Mouse (Mus musculus): ENCODE measurements around the gene 4930539E08Rik. TPM values are rescaled to one million over a fixed set of nuclear protein-coding genes. Genes with fewer than 3 reads are reported as not detected.

4930539E08Rik gene
- polyA plus RNA-seq, 1 experiment, result not detected

GRCm38 (mm10) chr17:28870435-28870834 lies 44.7 kb downstream of the 4930539E08Rik start:
- no peak overlapping the region for H3K27ac ChIP-seq (ENCODE audit: control insufficient read depth, insufficient read depth, low read depth, low read length, poor library complexity)
- WGBS, result 68% methylated on average over 5 of the region's 5 CpGs
- H3K4me3 ChIP-seq (replicated peaks; ENCODE audit: control insufficient read depth, low read depth, low read length), result no peak overlapping the region
- peaks cover 2% of the 10 kb centered on the region; the same call in 1 of the 2 replicates for H3K4me1 ChIP-seq (ENCODE audit: control insufficient read depth, insufficient read depth, low read length)
- TF ChIP-seq POLR2A (IDR thresholded peaks at IDR 0.05; ENCODE audit: borderline replicate concordance, control insufficient read depth, low read depth, low read length) (no peak), CTCF (IDR thresholded peaks at IDR 0.05; ENCODE audit: control insufficient read depth, insufficient read depth, low read length) (no peak)

DNA sequence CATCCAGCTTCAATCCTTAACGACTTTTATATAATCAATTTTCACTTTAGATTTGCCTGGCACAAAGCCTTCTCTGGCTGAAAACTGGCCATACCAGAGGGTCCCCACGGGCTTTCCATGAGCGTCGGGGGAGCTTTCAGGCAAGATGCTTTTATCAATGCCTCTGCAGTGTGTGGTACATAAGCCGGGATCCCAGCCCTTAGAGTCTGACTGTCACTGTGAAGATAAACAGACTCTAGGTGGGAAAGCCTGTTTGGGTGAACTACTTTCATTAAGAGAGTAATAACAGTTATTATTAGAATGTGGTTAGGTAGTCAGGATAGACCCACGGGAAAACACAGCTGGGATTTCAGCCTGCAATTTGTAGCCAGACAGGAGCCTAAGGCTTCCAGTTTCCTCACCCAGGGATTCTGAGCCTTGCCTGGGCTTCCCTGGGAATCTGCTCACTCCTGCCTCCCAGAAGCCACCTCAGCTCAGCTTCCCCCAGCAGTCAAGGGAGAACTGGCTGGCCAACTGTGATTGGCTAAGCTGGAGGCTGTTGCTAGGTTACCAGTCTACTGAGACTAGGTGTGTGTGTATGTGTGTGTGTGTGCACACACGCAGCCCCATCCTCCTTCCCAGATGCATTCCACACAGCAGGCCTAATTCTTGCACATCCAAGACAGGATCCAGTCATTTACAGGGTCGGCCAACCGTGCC lies 45.6 kb downstream of the 4930539E08Rik start:
- H3K4me1 ChIP-seq (ENCODE audit: control insufficient read depth, insufficient read depth, low read length), result peaks cover 2% of the 10 kb centered on the region; the same call in 1 of the 2 replicates
- no peak overlapping the region for H3K4me3 ChIP-seq (replicated peaks; ENCODE audit: control insufficient read depth, low read depth, low read length)
- no peak overlapping the region for H3K27ac ChIP-seq (ENCODE audit: control insufficient read depth, insufficient read depth, low read depth, low read length, poor library complexity)
- no peak for TF ChIP-seq POLR2A (IDR thresholded peaks at IDR 0.05; ENCODE audit: borderline replicate concordance, control insufficient read depth, low read depth, low read length)
- TF ChIP-seq CTCF (IDR thresholded peaks at IDR 0.05; ENCODE audit: control insufficient read depth, insufficient read depth, low read length), result no peak
- 72% methylated on average over 9 of the region's 9 CpGs for WGBS

DNA sequence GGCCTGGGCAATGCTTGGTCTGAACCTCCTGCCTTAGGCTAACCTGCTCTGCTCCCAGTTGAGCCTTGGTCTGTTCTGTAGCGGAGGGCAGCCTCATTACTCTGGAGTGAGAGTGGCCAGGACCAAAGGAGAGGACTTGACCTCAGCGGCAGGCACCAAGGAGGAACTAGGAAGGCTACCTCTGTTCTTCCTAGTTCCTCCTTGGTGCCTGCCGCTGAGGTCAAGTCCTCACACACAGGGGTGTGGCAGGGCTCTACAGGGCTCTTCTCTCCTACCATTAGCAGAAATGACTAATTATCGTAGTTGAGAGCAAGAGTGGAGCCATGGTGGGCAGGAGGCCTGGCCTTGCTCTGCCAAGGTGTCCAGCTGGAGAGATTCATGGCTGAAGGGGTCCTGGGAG lies 47.7 kb downstream of the 4930539E08Rik start:
- peaks cover 2% of the 10 kb centered on the region; the same call in 1 of the 2 replicates for H3K4me1 ChIP-seq (ENCODE audit: control insufficient read depth, insufficient read depth, low read length)
- 35% methylated on average over 4 of the region's 4 CpGs for WGBS
- H3K4me3 ChIP-seq (replicated peaks; ENCODE audit: control insufficient read depth, low read depth, low read length), result no peak overlapping the region
- no peak overlapping the region; the same call in 1 of the 2 replicates for H3K27ac ChIP-seq (ENCODE audit: control insufficient read depth, insufficient read depth, low read depth, low read length, poor library complexity)
- TF ChIP-seq CTCF (IDR thresholded peaks at IDR 0.05; ENCODE audit: control insufficient read depth, insufficient read depth, low read length) (no peak), POLR2A (IDR thresholded peaks at IDR 0.05; ENCODE audit: borderline replicate concordance, control insufficient read depth, low read depth, low read length) (no peak)

GRCm38 (mm10) chr17:28866921-28867320 lies 48.2 kb downstream of the 4930539E08Rik start:
- H3K4me3 ChIP-seq (replicated peaks; ENCODE audit: control insufficient read depth, low read depth, low read length), result no peak overlapping the region
- H3K27ac ChIP-seq (ENCODE audit: control insufficient read depth, insufficient read depth, low read depth, low read length, poor library complexity), result no peak overlapping the region
- TF ChIP-seq POLR2A (IDR thresholded peaks at IDR 0.05; ENCODE audit: borderline replicate concordance, control insufficient read depth, low read depth, low read length) (no peak), CTCF (IDR thresholded peaks at IDR 0.05; ENCODE audit: control insufficient read depth, insufficient read depth, low read length) (no peak)
- H3K4me1 ChIP-seq (ENCODE audit: control insufficient read depth, insufficient read depth, low read length), result peaks cover 2% of the 10 kb centered on the region; the same call in 1 of the 2 replicates

GRCm38 (mm10) chr17:28864464-28864863 lies 50.7 kb downstream of the 4930539E08Rik start:
- H3K27ac ChIP-seq (ENCODE audit: control insufficient read depth, insufficient read depth, low read depth, low read length, poor library complexity), result no peak overlapping the region
- H3K4me3 ChIP-seq (replicated peaks; ENCODE audit: control insufficient read depth, low read depth, low read length), result no peak overlapping the region
- WGBS, result 72% methylated on average over 6 of the region's 6 CpGs
- H3K4me1 ChIP-seq (ENCODE audit: control insufficient read depth, insufficient read depth, low read length), result peaks cover 2% of the 10 kb centered on the region; the same call in 1 of the 2 replicates
- TF ChIP-seq CTCF (IDR thresholded peaks at IDR 0.05; ENCODE audit: control insufficient read depth, insufficient read depth, low read length), result no peak
- TF ChIP-seq POLR2A (IDR thresholded peaks at IDR 0.05; ENCODE audit: borderline replicate concordance, control insufficient read depth, low read depth, low read length), result no peak

DNA sequence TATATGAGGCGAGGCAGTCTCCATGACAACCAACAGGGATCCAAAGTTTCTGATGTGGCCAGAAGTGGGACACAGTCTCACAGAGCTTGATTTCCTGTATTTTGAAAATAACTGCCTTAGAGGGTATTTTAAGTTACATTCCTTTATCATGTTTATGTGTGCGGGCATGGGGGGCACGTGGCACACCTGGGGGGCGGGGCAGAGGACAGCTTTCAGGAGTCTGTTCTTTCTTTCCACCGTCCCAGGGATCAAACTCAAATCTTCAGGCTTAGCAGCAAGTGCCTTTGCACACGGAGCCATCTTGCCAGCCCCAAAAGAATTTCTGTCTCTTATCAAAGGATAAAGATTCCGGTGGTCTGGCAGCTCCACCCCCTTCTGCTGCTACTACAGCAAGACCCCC lies 51.2 kb downstream of the 4930539E08Rik start:
- Histone ChIP-seq H3K4me3 (replicated peaks; ENCODE audit: control insufficient read depth, low read depth, low read length) (no peak overlapping the region), H3K4me1 (ENCODE audit: control insufficient read depth, insufficient read depth, low read length) (peaks cover 2% of the 10 kb centered on the region; the same call in 1 of the 2 replicates), H3K27ac (ENCODE audit: control insufficient read depth, insufficient read depth, low read depth, low read length, poor library complexity) (no peak overlapping the region)
- TF ChIP-seq POLR2A (IDR thresholded peaks at IDR 0.05; ENCODE audit: borderline replicate concordance, control insufficient read depth, low read depth, low read length) (no peak), CTCF (IDR thresholded peaks at IDR 0.05; ENCODE audit: control insufficient read depth, insufficient read depth, low read length) (no peak)
- WGBS, result 66% methylated on average over 7 of the region's 7 CpGs

DNA sequence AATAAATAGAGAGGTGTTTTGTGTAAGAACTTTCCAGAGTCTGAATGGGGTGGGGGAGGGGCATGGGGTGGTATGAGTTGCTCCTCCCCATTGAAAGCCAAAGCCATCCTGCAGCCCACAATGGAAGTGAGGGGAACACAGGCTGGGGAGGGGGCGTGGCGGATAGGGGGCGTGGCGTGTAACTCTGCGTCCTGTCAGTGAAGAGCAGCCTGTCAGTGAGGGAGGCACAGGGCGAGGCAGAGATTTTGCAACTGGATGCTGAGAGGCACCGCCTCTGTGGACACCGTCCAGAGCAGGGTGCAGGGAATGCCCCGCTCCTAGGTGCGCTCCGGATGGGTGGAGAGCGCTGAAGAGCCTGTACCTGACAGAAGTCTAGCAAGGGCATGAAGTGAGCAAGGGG lies 56.9 kb downstream of the 4930539E08Rik start, which contains the start of gene Pnpla1:
Gene Pnpla1, plus strand, starts transcription at position 207 of the 400 bp plus-strand sequence.
- WGBS, result 50% methylated on average over 12 of the region's 12 CpGs
- Histone ChIP-seq H3K27ac (ENCODE audit: control insufficient read depth, insufficient read depth, low read depth, low read length, poor library complexity) (no peak within 1 kb of the TSS; the same call in 1 of the 2 replicates), H3K4me1 (ENCODE audit: control insufficient read depth, insufficient read depth, low read length) (peaks cover 2% of the 10 kb centered on the region; the same call in 1 of the 2 replicates), H3K4me3 (replicated peaks; ENCODE audit: control insufficient read depth, low read depth, low read length) (no peak within 1 kb of the TSS)
- TF ChIP-seq POLR2A (IDR thresholded peaks at IDR 0.05; ENCODE audit: borderline replicate concordance, control insufficient read depth, low read depth, low read length) (no peak), CTCF (IDR thresholded peaks at IDR 0.05; ENCODE audit: control insufficient read depth, insufficient read depth, low read length) (no peak)

GRCm38 (mm10) chr17:28856030-28856429 lies 59.1 kb downstream of the 4930539E08Rik start:
- TF ChIP-seq POLR2A (IDR thresholded peaks at IDR 0.05; ENCODE audit: borderline replicate concordance, control insufficient read depth, low read depth, low read length), result no peak
- no peak for TF ChIP-seq CTCF (IDR thresholded peaks at IDR 0.05; ENCODE audit: control insufficient read depth, insufficient read depth, low read length)
- H3K4me1 ChIP-seq (ENCODE audit: control insufficient read depth, insufficient read depth, low read length), result peaks cover 2% of the 10 kb centered on the region; the same call in 1 of the 2 replicates
- no peak overlapping the region for H3K4me3 ChIP-seq (replicated peaks; ENCODE audit: control insufficient read depth, low read depth, low read length)
- 10% methylated on average over 3 of the region's 3 CpGs for WGBS
- peak overlapping the region; percentile 58 for H3K27ac ChIP-seq (ENCODE audit: control insufficient read depth, insufficient read depth, low read depth, low read length, poor library complexity)

All from bone marrow, adult 2 months (tissue).